Mouse (Mus musculus): ENCODE measurements around the gene A1cf. TPM values are rescaled to one million over a fixed set of nuclear protein-coding genes. Genes with fewer than 3 reads are reported as not detected.

The A1cf gene
- polyA plus RNA-seq, 1 experiment from 2014 or later = not detected

GRCm38 (mm10) chr19:31920357-31920756 is 51.8 kb downstream of the A1cf start:
- Histone ChIP-seq H3K27me3 (ENCODE audit: control insufficient read depth, insufficient read depth, low read length) (no peaks in the 10 kb centered on the region), H3K4me2 (ENCODE audit: low read length) (no peak overlapping the region), H3K4me1 (ENCODE audit: control insufficient read depth, insufficient read depth, low read length) (no peaks in the 10 kb centered on the region), H3K9ac (replicated peaks; ENCODE audit: low read length) (no peak overlapping the region), H3K4me3 (replicated peaks; ENCODE audit: low read depth, low read length) (no peak overlapping the region), H3K27ac (replicated peaks; ENCODE audit: low read depth, low read length) (no peak overlapping the region), H3K9me3 (ENCODE audit: control insufficient read depth, low read length) (no peaks in the 10 kb centered on the region), H3K36me3 (ENCODE audit: control insufficient read depth, insufficient read depth, low read length) (no peaks in the 10 kb centered on the region)
- 95% methylated on average over 4 of the region's 4 CpGs for WGBS
- ATAC-seq (ENCODE audit: low FRiP score, low TSS enrichment) (no peak), DNase-seq (no peak)

- WGBS = 28% methylated on average over 5 of the region's 5 CpGs
- DNase-seq = no peak
Measured at GRCm38 (mm10) chr19:31921852-31922251, 53.3 kb downstream of the A1cf start.

GRCm38 (mm10) chr19:31923615-31924352 is 55.2 kb downstream of the A1cf start:
- ATAC-seq (ENCODE audit: low FRiP score, low TSS enrichment) = no peak

More at GRCm38 (mm10) chr19:31921852-31922251, 53.3 kb downstream of the A1cf start:
- ATAC-seq (ENCODE audit: low FRiP score, low TSS enrichment) = no peak
- Histone ChIP-seq H3K36me3 (ENCODE audit: control insufficient read depth, insufficient read depth, low read length) (no peaks in the 10 kb centered on the region), H3K9me3 (ENCODE audit: control insufficient read depth, low read length) (no peaks in the 10 kb centered on the region), H3K27ac (replicated peaks; ENCODE audit: low read depth, low read length) (no peak overlapping the region), H3K4me3 (replicated peaks; ENCODE audit: low read depth, low read length) (no peak overlapping the region), H3K4me1 (ENCODE audit: control insufficient read depth, insufficient read depth, low read length) (no peaks in the 10 kb centered on the region), H3K9ac (replicated peaks; ENCODE audit: low read length) (no peak overlapping the region), H3K4me2 (ENCODE audit: low read length) (no peak overlapping the region), H3K27me3 (ENCODE audit: control insufficient read depth, insufficient read depth, low read length) (no peaks in the 10 kb centered on the region)

GRCm38 (mm10) chr19:31950793-31951489 is 82.4 kb downstream of the A1cf start:
- no peaks in the 10 kb centered on the region for H3K36me3 ChIP-seq (ENCODE audit: control insufficient read depth, insufficient read depth, low read length)
- H3K9me3 ChIP-seq (ENCODE audit: control insufficient read depth, low read length) = no peaks in the 10 kb centered on the region
- DNase-seq = no peak
- whole genome bisulfite sequencing = 86% methylated on average over 7 of the region's 7 CpGs
- no peak overlapping the region for H3K9ac ChIP-seq (replicated peaks; ENCODE audit: low read length)
- no peaks in the 10 kb centered on the region for H3K4me1 ChIP-seq (ENCODE audit: control insufficient read depth, insufficient read depth, low read length)
- H3K27ac ChIP-seq (replicated peaks; ENCODE audit: low read depth, low read length) = no peak overlapping the region
- ATAC-seq (ENCODE audit: low FRiP score, low TSS enrichment) = no peak
- H3K4me3 ChIP-seq (replicated peaks; ENCODE audit: low read depth, low read length) = no peak overlapping the region
- H3K27me3 ChIP-seq (ENCODE audit: control insufficient read depth, insufficient read depth, low read length) = no peaks in the 10 kb centered on the region
- no peak overlapping the region for H3K4me2 ChIP-seq (ENCODE audit: low read length)

More at GRCm38 (mm10) chr19:31923615-31924352, 55.2 kb downstream of the A1cf start:
- no peak for DNase-seq
- 82% methylated on average over 6 of the region's 6 CpGs for WGBS
- Histone ChIP-seq H3K4me2 (ENCODE audit: low read length) (no peak overlapping the region), H3K27ac (replicated peaks; ENCODE audit: low read depth, low read length) (no peak overlapping the region), H3K27me3 (ENCODE audit: control insufficient read depth, insufficient read depth, low read length) (no peaks in the 10 kb centered on the region), H3K36me3 (ENCODE audit: control insufficient read depth, insufficient read depth, low read length) (no peaks in the 10 kb centered on the region), H3K4me1 (ENCODE audit: control insufficient read depth, insufficient read depth, low read length) (no peaks in the 10 kb centered on the region), H3K9ac (replicated peaks; ENCODE audit: low read length) (no peak overlapping the region), H3K4me3 (replicated peaks; ENCODE audit: low read depth, low read length) (no peak overlapping the region), H3K9me3 (ENCODE audit: control insufficient read depth, low read length) (no peaks in the 10 kb centered on the region)

- Histone ChIP-seq H3K4me3 (replicated peaks; ENCODE audit: low read depth, low read length) (no peak overlapping the region), H3K4me2 (ENCODE audit: low read length) (no peak overlapping the region), H3K36me3 (ENCODE audit: control insufficient read depth, insufficient read depth, low read length) (no peaks in the 10 kb centered on the region), H3K9me3 (ENCODE audit: control insufficient read depth, low read length) (no peaks in the 10 kb centered on the region), H3K9ac (replicated peaks; ENCODE audit: low read length) (no peak overlapping the region), H3K27ac (replicated peaks; ENCODE audit: low read depth, low read length) (no peak overlapping the region), H3K4me1 (ENCODE audit: control insufficient read depth, insufficient read depth, low read length) (no peaks in the 10 kb centered on the region), H3K27me3 (ENCODE audit: control insufficient read depth, insufficient read depth, low read length) (no peaks in the 10 kb centered on the region)
- WGBS = 74% methylated on average over 2 of the region's 2 CpGs
- no peak for ATAC-seq (ENCODE audit: low FRiP score, low TSS enrichment)
- no peak for DNase-seq
Measured at GRCm38 (mm10) chr19:31953799-31954198, 85.2 kb downstream of the A1cf start.

GRCm38 (mm10) chr19:31954267-31954666 is 85.7 kb downstream of the A1cf start:
- 93% methylated on average over 4 of the region's 4 CpGs for WGBS
- H3K4me1 ChIP-seq (ENCODE audit: control insufficient read depth, insufficient read depth, low read length) = no peaks in the 10 kb centered on the region
- ATAC-seq (ENCODE audit: low FRiP score, low TSS enrichment) = no peak

GRCm38 (mm10) chr19:31954696-31955095 is 86.1 kb downstream of the A1cf start:
- ATAC-seq (ENCODE audit: low FRiP score, low TSS enrichment) (no peak), DNase-seq (no peak)
- H3K4me3 ChIP-seq (replicated peaks; ENCODE audit: low read depth, low read length) = no peak overlapping the region
- H3K4me1 ChIP-seq (ENCODE audit: control insufficient read depth, insufficient read depth, low read length) = no peaks in the 10 kb centered on the region
- H3K27ac ChIP-seq (replicated peaks; ENCODE audit: low read depth, low read length) = no peak overlapping the region
- 86% methylated on average over 4 of the region's 4 CpGs for WGBS
- H3K4me2 ChIP-seq (ENCODE audit: low read length) = no peak overlapping the region
- H3K36me3 ChIP-seq (ENCODE audit: control insufficient read depth, insufficient read depth, low read length) = no peaks in the 10 kb centered on the region
- H3K9me3 ChIP-seq (ENCODE audit: control insufficient read depth, low read length) = no peaks in the 10 kb centered on the region
- H3K27me3 ChIP-seq (ENCODE audit: control insufficient read depth, insufficient read depth, low read length) = no peaks in the 10 kb centered on the region
- H3K9ac ChIP-seq (replicated peaks; ENCODE audit: low read length) = no peak overlapping the region

More at GRCm38 (mm10) chr19:31954267-31954666, 85.7 kb downstream of the A1cf start:
- H3K9ac ChIP-seq (replicated peaks; ENCODE audit: low read length) = no peak overlapping the region
- H3K9me3 ChIP-seq (ENCODE audit: control insufficient read depth, low read length) = no peaks in the 10 kb centered on the region
- DNase-seq = no peak
- no peak overlapping the region for H3K27ac ChIP-seq (replicated peaks; ENCODE audit: low read depth, low read length)
- no peak overlapping the region for H3K4me2 ChIP-seq (ENCODE audit: low read length)
- H3K4me3 ChIP-seq (replicated peaks; ENCODE audit: low read depth, low read length) = no peak overlapping the region
- no peaks in the 10 kb centered on the region for H3K36me3 ChIP-seq (ENCODE audit: control insufficient read depth, insufficient read depth, low read length)
- no peaks in the 10 kb centered on the region for H3K27me3 ChIP-seq (ENCODE audit: control insufficient read depth, insufficient read depth, low read length)

GRCm38 (mm10) chr19:31956359-31956758 is 87.8 kb downstream of the A1cf start:
- WGBS = 72% methylated on average over 2 of the region's 2 CpGs
- no peak overlapping the region for H3K4me3 ChIP-seq (replicated peaks; ENCODE audit: low read depth, low read length)
- ATAC-seq (ENCODE audit: low FRiP score, low TSS enrichment) (no peak), DNase-seq (no peak)
- no peaks in the 10 kb centered on the region for H3K36me3 ChIP-seq (ENCODE audit: control insufficient read depth, insufficient read depth, low read length)
- no peak overlapping the region for H3K27ac ChIP-seq (replicated peaks; ENCODE audit: low read depth, low read length)
- H3K9ac ChIP-seq (replicated peaks; ENCODE audit: low read length) = no peak overlapping the region
- no peaks in the 10 kb centered on the region for H3K4me1 ChIP-seq (ENCODE audit: control insufficient read depth, insufficient read depth, low read length)
- no peak overlapping the region for H3K4me2 ChIP-seq (ENCODE audit: low read length)
- H3K9me3 ChIP-seq (ENCODE audit: control insufficient read depth, low read length) = no peaks in the 10 kb centered on the region
- H3K27me3 ChIP-seq (ENCODE audit: control insufficient read depth, insufficient read depth, low read length) = no peaks in the 10 kb centered on the region

GRCm38 (mm10) chr19:31960434-31960833 is 91.9 kb downstream of the A1cf start:
- no peaks in the 10 kb centered on the region for H3K27me3 ChIP-seq (ENCODE audit: control insufficient read depth, insufficient read depth, low read length)
- no peak overlapping the region for H3K4me3 ChIP-seq (replicated peaks; ENCODE audit: low read depth, low read length)
- H3K4me2 ChIP-seq (ENCODE audit: low read length) = no peak overlapping the region
- no peak overlapping the region for H3K27ac ChIP-seq (replicated peaks; ENCODE audit: low read depth, low read length)
- H3K36me3 ChIP-seq (ENCODE audit: control insufficient read depth, insufficient read depth, low read length) = no peaks in the 10 kb centered on the region
- no peak overlapping the region for H3K9ac ChIP-seq (replicated peaks; ENCODE audit: low read length)
- no peaks in the 10 kb centered on the region for H3K9me3 ChIP-seq (ENCODE audit: control insufficient read depth, low read length)
- DNase-seq = no peak
- 98% methylated on average over 2 of the region's 2 CpGs for WGBS
- no peak for ATAC-seq (ENCODE audit: low FRiP score, low TSS enrichment)
- no peaks in the 10 kb centered on the region for H3K4me1 ChIP-seq (ENCODE audit: control insufficient read depth, insufficient read depth, low read length)
